Mouse (Mus musculus) heart, adult 2 months (tissue): ENCODE results near the gene Morn3. TPM values are rescaled to one million over a fixed set of nuclear protein-coding genes. Genes with fewer than 3 reads are reported as not detected.
A peak's percentile ranks its signal among the peaks of the same experiment; 100 is the strongest.

Experiments
- DNase-seq, 2 experiments: peaks; one replicate each; pipeline ENCODE4 v3.0.0; 2021
- H3K27ac ChIP-seq: fragments of 200-600 bp; 2 replicates; pipeline ENCODE4 v1.8.1; 2022
- H3K27me3 ChIP-seq: fragments of 200-500 bp; 2 replicates; pipeline ENCODE4 v1.6.1; 2012; ENCODE audit warnings: mild to moderate bottlenecking, low read length, inconsistent platforms, mixed read lengths; ENCODE audit not compliant: control insufficient read depth, insufficient read depth
- H3K36me3 ChIP-seq: fragments of 200-500 bp; 2 replicates; pipeline ENCODE4 v1.6.1; 2012; ENCODE audit warnings: low read length, inconsistent platforms; ENCODE audit not compliant: control insufficient read depth, insufficient read depth
- H3K4me1 ChIP-seq: fragments of 200-500 bp; 2 replicates; pipeline ENCODE4 v1.6.1; 2011; ENCODE audit warnings: low read length; ENCODE audit not compliant: control insufficient read depth, insufficient read depth
- H3K4me3 ChIP-seq: fragments of 200-600 bp; 2 replicates; pipeline ENCODE4 v1.8.1; 2022
- H3K79me2 ChIP-seq: fragments of 200-500 bp; replicated peaks from 2 replicates; pipeline ENCODE4 v1.6.1; 2012; ENCODE audit warnings: mild to moderate bottlenecking, inconsistent platforms, low read length, moderate library complexity, mixed read lengths; ENCODE audit not compliant: control insufficient read depth, insufficient read depth
- H3K9ac ChIP-seq: fragments of 200-500 bp; 2 replicates; pipeline ENCODE4 v1.6.1; 2012; ENCODE audit warnings: low read depth, mild to moderate bottlenecking, control low read depth, inconsistent platforms, low read length, mixed read lengths
- CTCF ChIP-seq: fragments of 200-600 bp; IDR thresholded peaks from 2 replicates; pipeline ENCODE4 v1.8.1; 2022; ENCODE audit warnings: antibody characterized with exemption, mild to moderate bottlenecking, moderate library complexity
- EP300 ChIP-seq: fragments of 200-500 bp; IDR thresholded peaks from 2 replicates; pipeline ENCODE4 v1.6.1; 2011; ENCODE audit warnings: low read depth, low read length, control low read depth; ENCODE audit not compliant: insufficient read depth
- POLR2A ChIP-seq: fragments of 200-500 bp; IDR thresholded peaks from 2 replicates; pipeline ENCODE4 v1.6.1; 2011; ENCODE audit warnings: mild to moderate bottlenecking, low read depth, low read length, control low read depth; ENCODE audit not compliant: insufficient read depth
- WGBS: fragments of 180-500 bp; shearing (Covaris S2); methylation state at CpG from one replicate; pipeline ENCODE4 v1.1.7; 2018; 5-methylcytosine and 5-hydroxymethylcytosine counted together
- intact Hi-C: fragments of 180-260 bp; cut with DNase I; formaldehyde crosslinking; loops from one replicate; pipeline ENCODE4 v1.15.1; 2025
- polyA plus RNA-seq: library from polyadenylated mRNA; depleted of rRNA; stranded (reverse); fragments of >200 nt; gene quantifications from 2 replicates; pipeline ENCODE4 v1.2.3, GENCODE M21; 2012
- total RNA-seq, 2 experiments: library from RNA; stranded (reverse); gene quantifications; 2 replicates each; pipeline ENCODE4 v1.2.3; 2021

The Morn3 gene
- total and polyA plus RNA-seq, 3 experiments, result not detected

- H3K79me2 ChIP-seq, result no peaks in the 10 kb centered on the region
- peaks cover 8% of the 10 kb centered on the region for H3K4me1 ChIP-seq
- H3K27me3 ChIP-seq, result no peaks in the 10 kb centered on the region
- WGBS, result 94% methylated on average over 6 of the region's 6 CpGs
- no peak overlapping the region for H3K9ac ChIP-seq
- H3K4me3 ChIP-seq, result no peak overlapping the region
- no peak overlapping the region for H3K27ac ChIP-seq
- DNase-seq, result no peak
- TF ChIP-seq CTCF (peak; percentile 58), POLR2A (no peak), EP300 (no peak)
- H3K36me3 ChIP-seq, result no peaks in the 10 kb centered on the region
- intact Hi-C loops, result no loop called here
Measured at GRCm38 (mm10) chr5:123010806-123011205, 36.0 kb downstream of the Morn3 start.

- WGBS, result 50% methylated on average over 11 of the region's 11 CpGs
- H3K9ac ChIP-seq, result no peak overlapping the region
- H3K27ac ChIP-seq, result no peak overlapping the region
- intact Hi-C loops, result no loop called here
- no peaks in the 10 kb centered on the region for H3K27me3 ChIP-seq
- peaks cover 7% of the 10 kb centered on the region for H3K4me1 ChIP-seq
- no peak overlapping the region for H3K4me3 ChIP-seq
- no peaks in the 10 kb centered on the region for H3K36me3 ChIP-seq
- TF ChIP-seq EP300 (no peak), POLR2A (no peak), CTCF (no peak)
- H3K79me2 ChIP-seq, result no peaks in the 10 kb centered on the region
- no peak for DNase-seq
Measured at GRCm38 (mm10) chr5:123009873-123010272, 36.9 kb downstream of the Morn3 start.

DNA sequence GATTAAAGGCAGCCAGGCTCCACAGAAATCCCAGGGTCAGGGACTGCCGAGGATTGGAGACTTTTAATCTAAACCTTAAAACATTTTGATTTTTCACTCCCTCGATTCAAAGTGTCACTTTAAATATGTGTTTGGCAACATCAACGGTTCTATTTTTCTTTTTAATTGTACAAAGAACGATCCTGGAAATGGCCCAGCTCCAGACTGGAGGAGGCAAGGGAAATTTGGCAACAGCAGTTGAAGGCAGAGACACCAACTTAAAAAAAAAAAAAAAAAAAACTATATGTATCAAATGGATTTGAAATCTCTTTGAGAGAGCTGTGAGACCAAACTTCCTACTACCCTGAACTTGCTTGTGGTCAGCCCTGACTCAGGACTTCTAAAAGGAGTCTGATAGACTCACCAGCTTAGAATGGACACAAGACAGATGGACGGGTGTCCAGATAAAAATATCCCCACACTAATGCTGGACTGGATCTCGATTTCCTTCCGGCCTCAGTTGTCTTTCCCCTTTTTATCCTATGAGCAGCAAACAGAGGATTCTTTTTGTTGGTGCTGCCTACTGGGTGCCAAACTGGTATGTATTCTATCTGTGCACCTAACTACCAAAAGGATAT, 37.8 kb downstream of the Morn3 start:
- no peak overlapping the region for H3K4me3 ChIP-seq
- no peaks in the 10 kb centered on the region for H3K36me3 ChIP-seq
- WGBS, result 25% methylated on average over 7 of the region's 7 CpGs
- TF ChIP-seq POLR2A, result no peak
- TF ChIP-seq EP300, result no peak
- no peak for TF ChIP-seq CTCF
- H3K4me1 ChIP-seq, result peaks cover 3% of the 10 kb centered on the region
- intact Hi-C loops, result no loop called here
- no peak for DNase-seq
- no peaks in the 10 kb centered on the region for H3K79me2 ChIP-seq
- H3K9ac ChIP-seq, result no peak overlapping the region
- no peak overlapping the region for H3K27ac ChIP-seq
- H3K27me3 ChIP-seq, result no peaks in the 10 kb centered on the region

GRCm38 (mm10) chr5:123005716-123006592, 40.9 kb downstream of the Morn3 start:
- no peaks in the 10 kb centered on the region for H3K27me3 ChIP-seq
- intact Hi-C loops, result no loop called here
- H3K79me2 ChIP-seq, result no peaks in the 10 kb centered on the region
- no peak overlapping the region for H3K4me3 ChIP-seq
- no peak for DNase-seq
- no peak for TF ChIP-seq CTCF
- no peak for TF ChIP-seq EP300
- TF ChIP-seq POLR2A, result no peak
- H3K36me3 ChIP-seq, result no peaks in the 10 kb centered on the region
- H3K9ac ChIP-seq, result no peak overlapping the region
- H3K4me1 ChIP-seq, result no peaks in the 10 kb centered on the region
- WGBS, result 64% methylated on average over 19 of the region's 19 CpGs
- H3K27ac ChIP-seq, result no peak overlapping the region

- intact Hi-C loops, result no loop called here
- H3K27me3 ChIP-seq, result no peaks in the 10 kb centered on the region
- H3K4me3 ChIP-seq, result no peak overlapping the region
- 33% methylated on average over 1 of the region's 1 CpGs for WGBS
- no peaks in the 10 kb centered on the region for H3K36me3 ChIP-seq
- no peak for TF ChIP-seq POLR2A
- TF ChIP-seq CTCF, result no peak
- no peak for TF ChIP-seq EP300
- H3K4me1 ChIP-seq, result no peaks in the 10 kb centered on the region
- no peaks in the 10 kb centered on the region for H3K79me2 ChIP-seq
- H3K27ac ChIP-seq, result no peak overlapping the region
- no peak for DNase-seq
- no peak overlapping the region for H3K9ac ChIP-seq
Measured at GRCm38 (mm10) chr5:123000901-123001300, 45.9 kb downstream of the Morn3 start.

- intact Hi-C loops, result no loop called here
Measured at GRCm38 (mm10) chr5:122997205-122998204, 49.3 kb downstream of the Morn3 start.

More at GRCm38 (mm10) chr5:122997205-122998204, 49.3 kb downstream of the Morn3 start:
- Histone ChIP-seq H3K9ac (no peak overlapping the region), H3K79me2 (no peaks in the 10 kb centered on the region), H3K27me3 (no peaks in the 10 kb centered on the region), H3K27ac (no peak overlapping the region), H3K4me1 (no peaks in the 10 kb centered on the region), H3K4me3 (no peak overlapping the region), H3K36me3 (no peaks in the 10 kb centered on the region)
- no peak for TF ChIP-seq EP300
- TF ChIP-seq POLR2A, result no peak
- 75% methylated on average over 18 of the region's 18 CpGs for WGBS
- no peak for DNase-seq
